Mouse (Mus musculus): ENCODE data around the gene Lhx2.

DNA sequence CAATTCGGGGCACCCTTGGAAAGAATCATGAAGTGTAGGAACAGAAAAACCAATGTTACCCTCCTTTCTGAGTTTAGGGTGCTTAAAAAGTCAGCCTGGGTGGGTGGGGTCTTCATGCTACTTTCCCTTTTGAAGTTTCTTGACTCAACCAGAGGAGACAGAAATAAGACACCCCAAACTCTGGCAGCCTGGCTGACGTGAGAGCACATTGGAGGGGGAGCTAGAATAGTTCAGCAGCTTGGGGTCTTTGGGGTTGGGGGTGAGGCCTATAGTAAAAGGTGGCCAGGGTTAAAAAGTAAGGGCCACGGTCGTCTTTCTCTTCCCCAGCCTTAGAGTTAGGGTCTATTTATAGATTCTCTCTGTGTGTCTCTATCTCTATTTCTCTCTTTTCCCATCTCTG is 14.6 kb downstream of the Lhx2 start:
- TF ChIP-seq CTCF (IDR thresholded peaks at IDR 0.05; ENCODE audit: low read depth) (no peak), EP300 (IDR thresholded peaks at IDR 0.05; ENCODE audit: low read depth) (no peak)

All from liver, postnatal 0 days (tissue).